Mouse (Mus musculus) CD4-positive, CD25-positive, alpha-beta regulatory T cell, adult 4 months (primary cell): Measurements from ENCODE around the gene Lrch3. TPM values are rescaled to one million over a fixed set of nuclear protein-coding genes. Genes with fewer than 3 reads are reported as not detected.
"Not testable (repeated sequence)": the region's sequence is repeated elsewhere in the genome, so short reads cannot be mapped to it uniquely, and the experiment has no call there.

Source experiments
- ATAC-seq: one replicate; pipeline ENCODE4 v1.8.0; 2017
- polyA plus RNA-seq, 2 experiments: library from polyadenylated mRNA; unstranded; fragments of 100-300 nt; shearing (Covaris generic); gene quantifications; one replicate each; pipeline ENCODE4 v1.2.1; 2017

Lrch3 gene
- polyA plus RNA-seq, 2 experiments from 2014 or later, result 19.4 to 23.0 TPM

- ATAC-seq, result peak; percentile 53
Measured at GRCm38 (mm10) chr16:32915292-32916068, 1.6 kb downstream of the Lrch3 start.

- ATAC-seq, result not testable (repeated sequence)
Measured at GRCm38 (mm10) chr16:32926629-32927028, 12.7 kb downstream of the Lrch3 start.

- ATAC-seq, result no peak
Measured at GRCm38 (mm10) chr16:32927044-32927443, 13.1 kb downstream of the Lrch3 start.

- peak; percentile 44 for ATAC-seq
Measured at GRCm38 (mm10) chr16:32929918-32930317, 16.0 kb downstream of the Lrch3 start.

GRCm38 (mm10) chr16:32934470-32934869 is 20.6 kb downstream of the Lrch3 start:
- ATAC-seq, result peak; percentile 44

GRCm38 (mm10) chr16:32935088-32935487 is 21.2 kb downstream of the Lrch3 start:
- ATAC-seq, result no peak

GRCm38 (mm10) chr16:32937358-32937757 is 23.5 kb downstream of the Lrch3 start:
- no peak for ATAC-seq

GRCm38 (mm10) chr16:32939301-32939700 is 25.4 kb downstream of the Lrch3 start:
- not testable (repeated sequence) for ATAC-seq

GRCm38 (mm10) chr16:32939716-32940115 is 25.8 kb downstream of the Lrch3 start:
- not testable (repeated sequence) for ATAC-seq

GRCm38 (mm10) chr16:32941226-32941625 is 27.3 kb downstream of the Lrch3 start:
- not testable (repeated sequence) for ATAC-seq

GRCm38 (mm10) chr16:32942694-32943093 is 28.8 kb downstream of the Lrch3 start:
- ATAC-seq, result no peak

GRCm38 (mm10) chr16:32945379-32945778 is 31.5 kb downstream of the Lrch3 start:
- no peak for ATAC-seq

GRCm38 (mm10) chr16:32948016-32948415 is 34.1 kb downstream of the Lrch3 start:
- no peak for ATAC-seq

GRCm38 (mm10) chr16:32948656-32949055 is 34.8 kb downstream of the Lrch3 start:
- ATAC-seq, result peak; percentile 19

- ATAC-seq, result peak; percentile 34
Measured at GRCm38 (mm10) chr16:32949281-32949680, 35.4 kb downstream of the Lrch3 start.

- ATAC-seq, result no peak
Measured at GRCm38 (mm10) chr16:32951074-32951473, 37.2 kb downstream of the Lrch3 start.

- peak; percentile 95 for ATAC-seq
Measured at GRCm38 (mm10) chr16:32953806-32954205, 39.9 kb downstream of the Lrch3 start.

- ATAC-seq, result peak; percentile 56
Measured at GRCm38 (mm10) chr16:32954304-32954703, 40.4 kb downstream of the Lrch3 start.

GRCm38 (mm10) chr16:32956889-32957288 is 43.0 kb downstream of the Lrch3 start:
- ATAC-seq, result no peak

GRCm38 (mm10) chr16:32972535-32972934 is 58.6 kb downstream of the Lrch3 start:
- ATAC-seq, result peak; percentile 34

GRCm38 (mm10) chr16:32973047-32973446 is 59.1 kb downstream of the Lrch3 start:
- ATAC-seq, result no peak

- ATAC-seq, result no peak
Measured at GRCm38 (mm10) chr16:32980227-32980626, 66.3 kb downstream of the Lrch3 start.

- ATAC-seq, result no peak
Measured at GRCm38 (mm10) chr16:32981405-32981804, 67.5 kb downstream of the Lrch3 start.

- ATAC-seq, result no peak
Measured at GRCm38 (mm10) chr16:32984631-32985030, 70.7 kb downstream of the Lrch3 start.

GRCm38 (mm10) chr16:32992158-32992557 is 78.3 kb downstream of the Lrch3 start:
- ATAC-seq, result no peak
